Mouse (Mus musculus) CH12.LX (cell line): ENCODE measurements around the gene Dbx1. TPM values are rescaled to one million over a fixed set of nuclear protein-coding genes. Genes with fewer than 3 reads are reported as not detected.

ENCODE experiments used
- DNase-seq: peaks from one replicate; pipeline ENCODE4 v3.0.0-alpha.2; 2013; ENCODE audit errors: extremely low read depth
- H3K27ac ChIP-seq: 2 replicates; pipeline ENCODE4 v1.5.1; 2012; ENCODE audit warnings: low read depth, mild to moderate bottlenecking, control low read depth, moderate library complexity; ENCODE audit not compliant: insufficient read depth
- H3K27me3 ChIP-seq: replicated peaks from 2 replicates; pipeline ENCODE3; 2012; ENCODE audit warnings: inconsistent platforms
- H3K36me3 ChIP-seq, 2 experiments: replicated peaks in 1 of 2; 2 replicates each; pipeline versions ENCODE3 to v1.6.1; 2012; ENCODE audit warnings: inconsistent platforms in 1 of 2, low read length in 1 of 2, mild to moderate bottlenecking in 1 of 2, mixed read lengths in 1 of 2, moderate library complexity in 1 of 2; ENCODE audit not compliant: control insufficient read depth in 1 of 2, insufficient read depth in 1 of 2
- H3K4me1 ChIP-seq, 2 experiments: 2 replicates each; pipeline ENCODE4 v1.6.1; 2012; ENCODE audit warnings: inconsistent platforms in 1 of 2, moderate library complexity in 1 of 2; ENCODE audit not compliant: insufficient read depth in 2 of 2, control insufficient read depth in 1 of 2
- H3K4me2 ChIP-seq: 2 replicates; pipeline ENCODE4 v1.6.1; 2012; ENCODE audit warnings: low read depth, mild to moderate bottlenecking, control low read depth; ENCODE audit not compliant: poor library complexity, insufficient read depth, severe bottlenecking
- H3K4me3 ChIP-seq, 3 experiments: fragments of 150-350 bp in 1 of 3; sonication (generic) in 1 of 3; replicated peaks in 1 of 3; 2 replicates each; pipeline versions ENCODE3 to v1.5.1; 2011 to 2012; ENCODE audit warnings: low read depth in 2 of 3, low read length in 2 of 3, mild to moderate bottlenecking in 2 of 3, moderate library complexity in 2 of 3, control low read depth in 1 of 3, improper control_type of control experiment in 1 of 3, inconsistent platforms in 1 of 3, mixed read lengths in 1 of 3; ENCODE audit not compliant: poor library complexity in 1 of 3
- H3K79me2 ChIP-seq: replicated peaks from 2 replicates; pipeline ENCODE4 v1.6.1; 2012; ENCODE audit warnings: mild to moderate bottlenecking, moderate library complexity; ENCODE audit not compliant: control insufficient read depth, poor library complexity, insufficient read depth, severe bottlenecking; ENCODE audit errors: extremely low read depth
- H3K9ac ChIP-seq: 2 replicates; pipeline ENCODE4 v1.6.1; 2012; ENCODE audit warnings: low read depth, mild to moderate bottlenecking, control low read depth, moderate library complexity; ENCODE audit not compliant: insufficient read depth
- H3K9me3 ChIP-seq: replicated peaks from 2 replicates; pipeline ENCODE3; 2012; ENCODE audit warnings: low read length, inconsistent platforms, mixed read lengths
- CTCF ChIP-seq, 2 experiments: IDR thresholded peaks in 1 of 2; conservative IDR thresholded peaks in 1 of 2; 2 replicates each; pipeline ENCODE4 v1.5.1; 2011 to 2012; ENCODE audit warnings: low read depth in 2 of 2, low read length in 2 of 2, improper control_type of control experiment in 1 of 2, inconsistent platforms in 1 of 2, mild to moderate bottlenecking in 1 of 2, moderate library complexity in 1 of 2
- E2F4 ChIP-seq: IDR thresholded peaks from 2 replicates; pipeline ENCODE4 v1.6.1; 2011; ENCODE audit warnings: low read depth, low read length, improper control_type of control experiment; ENCODE audit not compliant: insufficient replicate concordance
- ELF1 ChIP-seq: IDR thresholded peaks from 2 replicates; pipeline ENCODE4 v1.6.1; 2014; ENCODE audit warnings: low read depth, mild to moderate bottlenecking, inconsistent platforms, low read length, improper control_type of control experiment
- HCFC1 ChIP-seq: IDR thresholded peaks from 2 replicates; pipeline ENCODE4 v1.6.1; 2012; ENCODE audit warnings: low read depth, mild to moderate bottlenecking, inconsistent platforms, low read length, improper control_type of control experiment
- IRF4 ChIP-seq: IDR thresholded peaks from 2 replicates; pipeline ENCODE4 v1.6.1; 2014; ENCODE audit warnings: low read depth, mild to moderate bottlenecking, inconsistent platforms, low read length, improper control_type of control experiment
- JUN ChIP-seq: IDR thresholded peaks from 2 replicates; pipeline ENCODE4 v1.6.1; 2011; ENCODE audit warnings: low read depth, mild to moderate bottlenecking, low read length, improper control_type of control experiment, moderate library complexity; ENCODE audit not compliant: insufficient read depth
- MAZ ChIP-seq: IDR thresholded peaks from 2 replicates; pipeline ENCODE4 v1.6.1; 2012; ENCODE audit warnings: low read depth, mild to moderate bottlenecking, inconsistent platforms, low read length, improper control_type of control experiment, moderate library complexity
- MEF2A ChIP-seq: IDR thresholded peaks from 2 replicates; pipeline ENCODE4 v1.6.1; 2014; ENCODE audit warnings: low read depth, mild to moderate bottlenecking, inconsistent platforms, low read length, improper control_type of control experiment, borderline replicate concordance
- MXI1 ChIP-seq: IDR thresholded peaks from 2 replicates; pipeline ENCODE4 v1.6.1; 2011; ENCODE audit warnings: mild to moderate bottlenecking, low read depth, low read length, improper control_type of control experiment
- MYC ChIP-seq: IDR thresholded peaks from 2 replicates; pipeline ENCODE4 v1.6.1; 2011; ENCODE audit warnings: low read depth, mild to moderate bottlenecking, improper control_type of control experiment, low read length
- NRF1 ChIP-seq: IDR thresholded peaks from 2 replicates; pipeline ENCODE4 v1.6.1; 2014; ENCODE audit warnings: low read depth, mild to moderate bottlenecking, inconsistent platforms, low read length, improper control_type of control experiment, moderate library complexity
- POLR2A ChIP-seq: IDR thresholded peaks from 2 replicates; pipeline ENCODE4 v1.6.1; 2011; ENCODE audit warnings: low read depth, mild to moderate bottlenecking, improper control_type of control experiment, low read length
- POLR2AphosphoS2 ChIP-seq: IDR thresholded peaks from 2 replicates; pipeline ENCODE4 v1.6.1; 2011; ENCODE audit warnings: low read depth, low read length, improper control_type of control experiment
- RAD21 ChIP-seq: IDR thresholded peaks from 2 replicates; pipeline ENCODE4 v1.6.1; 2011; ENCODE audit warnings: low read depth, mild to moderate bottlenecking, low read length, improper control_type of control experiment, moderate library complexity
- SIN3A ChIP-seq: IDR thresholded peaks from 2 replicates; pipeline ENCODE4 v1.6.1; 2012; ENCODE audit warnings: low read length, improper control_type of control experiment, inconsistent platforms
- TBP ChIP-seq: conservative IDR thresholded peaks from 2 replicates; pipeline ENCODE4 v1.6.1; 2011; ENCODE audit warnings: low read depth, low read length, improper control_type of control experiment
- USF1 ChIP-seq: IDR thresholded peaks from 2 replicates; pipeline ENCODE4 v1.6.1; 2014; ENCODE audit warnings: low read depth, mild to moderate bottlenecking, inconsistent platforms, low read length, improper control_type of control experiment
- USF2 ChIP-seq: conservative IDR thresholded peaks from 2 replicates; pipeline ENCODE4 v1.6.1; 2011; ENCODE audit warnings: low read depth, low read length, improper control_type of control experiment
- ZC3H11A ChIP-seq: IDR thresholded peaks from 2 replicates; pipeline ENCODE4 v1.6.1; 2012; ENCODE audit warnings: low read depth, mild to moderate bottlenecking, inconsistent platforms, low read length, improper control_type of control experiment
- ZKSCAN1 ChIP-seq: IDR thresholded peaks from 2 replicates; pipeline ENCODE4 v1.6.1; 2012; ENCODE audit warnings: low read depth, inconsistent platforms, low read length, improper control_type of control experiment, borderline replicate concordance
- ZNF384 ChIP-seq: IDR thresholded peaks from 2 replicates; pipeline ENCODE4 v1.6.1; 2012; ENCODE audit warnings: low read depth, low read length, improper control_type of control experiment, inconsistent platforms
- dilution Hi-C: fragments of 300-500 bp; cut with MboI; formaldehyde crosslinking; loops from 2 replicates; pipeline ENCODE4 v1.14.3; 2020; ENCODE audit warnings: low sequenced_read_pairs; ENCODE audit not compliant: extremely low pct_unique_long_range_greater_than_20kb, extremely low pct_ligation_motif_present
- in situ Hi-C: fragments of 300-500 bp; cut with MboI; formaldehyde crosslinking; loops from 3 replicates; pipeline ENCODE4 v1.14.3; 2019; ENCODE audit warnings: low sequenced_read_pairs, low pct_ligation_motif_present, low pct_unique_long_range_greater_than_20kb, mixed read lengths
- polyA plus RNA-seq: library from polyadenylated mRNA; unstranded; fragments of >175 nt; gene quantifications from 2 replicates; pipeline ENCODE4 v1.2.1, GENCODE M21; 2012; ENCODE audit warnings: low read depth; ENCODE audit not compliant: insufficient read length
- total RNA-seq, 2 experiments: library from RNA; depleted of rRNA; stranded (reverse); fragments of 300-350 nt in 1 of 2; fragments of >200 nt in 1 of 2; gene quantifications; 2 replicates each; pipeline ENCODE4 v1.2.3; 2012 to 2014

The Dbx1 gene
- total and polyA plus RNA-seq, 3 experiments, result 0.43 TPM; not detected in 2

GRCm38 (mm10) chr7:49632391-49632790 lies 4.3 kb downstream of the Dbx1 start:
- in situ Hi-C loops, result no loop called here
- Histone ChIP-seq H3K79me2 (no peaks in the 10 kb centered on the region), H3K9me3 (peaks cover 22% of the 10 kb centered on the region), H3K9ac (no peak overlapping the region), H3K4me1 (peaks cover 4 to 19% of the 10 kb centered on the region in 2 experiments), H3K27me3 (no peaks in the 10 kb centered on the region), H3K4me2 (no peak overlapping the region), H3K27ac (no peak overlapping the region), H3K4me3 (no peak overlapping the region), H3K36me3 (no peaks in the 10 kb centered on the region)
- DNase-seq, result no peak
- TF ChIP-seq USF2 (no peak), HCFC1 (no peak), MXI1 (no peak), E2F4 (no peak), TBP (no peak)
- dilution Hi-C loops, result no loop called here

- in situ Hi-C loops, result no loop called here
- no peak overlapping the region for H3K4me3 ChIP-seq
Measured at GRCm38 (mm10) chr7:49631885-49632284, 4.8 kb downstream of the Dbx1 start.

GRCm38 (mm10) chr7:49620160-49620559 lies 16.5 kb downstream of the Dbx1 start:
- no peak overlapping the region for H3K4me3 ChIP-seq
- in situ Hi-C loops, result loop anchor here (25.0 kb wide), 1 partner anchor 292 kb away; the partner anchor contains the start of gene Slc6a5
- no peaks in the 10 kb centered on the region for H3K36me3 ChIP-seq
- dilution Hi-C loops, result no loop called here
- H3K9me3 ChIP-seq, result no peaks in the 10 kb centered on the region
- H3K9ac ChIP-seq, result no peak overlapping the region
- no peak for DNase-seq
- H3K4me2 ChIP-seq, result no peak overlapping the region
- TF ChIP-seq ZNF384 (no peak), ELF1 (no peak), POLR2A (no peak), POLR2AphosphoS2 (no peak), IRF4 (no peak), MYC (no peak), USF1 (no peak), MAZ (no peak), RAD21 (peak; percentile 15), JUN (no peak), ZC3H11A (no peak), SIN3A (no peak), CTCF (conservative IDR thresholded peaks at IDR 0.05 in 1 of 2, IDR thresholded peaks at IDR 0.05 in 1 of 2; ENCODE audit: low read depth in 2 of 2, low read length in 2 of 2) (peak in 1 of 2 experiments; percentile 40; a peak in 2 of 4 replicates), NRF1 (no peak), MEF2A (no peak), ZKSCAN1 (no peak)
- no peaks in the 10 kb centered on the region for H3K4me1 ChIP-seq
- H3K27ac ChIP-seq, result no peak overlapping the region
- H3K79me2 ChIP-seq, result no peaks in the 10 kb centered on the region
- peaks cover 6% of the 10 kb centered on the region for H3K27me3 ChIP-seq

More at GRCm38 (mm10) chr7:49631885-49632284, 4.8 kb downstream of the Dbx1 start:
- Histone ChIP-seq H3K79me2 (no peaks in the 10 kb centered on the region), H3K4me2 (no peak overlapping the region), H3K9me3 (peaks cover 22% of the 10 kb centered on the region), H3K9ac (no peak overlapping the region), H3K36me3 (no peaks in the 10 kb centered on the region), H3K27me3 (no peaks in the 10 kb centered on the region), H3K27ac (no peak overlapping the region), H3K4me1 (peaks cover 4 to 21% of the 10 kb centered on the region in 2 experiments)
- dilution Hi-C loops, result no loop called here
- DNase-seq, result no peak
- no peak for TF ChIP-seq USF2
